Mouse (Mus musculus): Measurements from ENCODE around the gene Ptprj. TPM values are rescaled to one million over a fixed set of nuclear protein-coding genes. Genes with fewer than 3 reads are reported as not detected.
A peak's percentile ranks its signal among the peaks of the same experiment; 100 is the strongest.

The Ptprj gene
- polyA plus RNA-seq, 1 experiment from 2014 or later = 7.9 TPM

- H3K27me3 ChIP-seq (ENCODE audit: control insufficient read depth, insufficient read depth, low read length) = no peaks in the 10 kb centered on the region
- DNase-seq (ENCODE audit: low spot score) (no peak), ATAC-seq (ENCODE audit: low FRiP score) (no peak)
- H3K4me3 ChIP-seq (replicated peaks; ENCODE audit: low read length) = no peak overlapping the region
- H3K9me3 ChIP-seq (ENCODE audit: control insufficient read depth, low read length) = no peaks in the 10 kb centered on the region
- no peak overlapping the region for H3K4me2 ChIP-seq (replicated peaks)
- peak overlapping the region; percentile 29 for H3K27ac ChIP-seq
- no peak overlapping the region for H3K9ac ChIP-seq
- WGBS = 82% methylated on average over 14 of the region's 14 CpGs
- no peaks in the 10 kb centered on the region for H3K36me3 ChIP-seq (replicated peaks; ENCODE audit: control insufficient read depth, insufficient read depth)
- H3K4me1 ChIP-seq (replicated peaks; ENCODE audit: control insufficient read depth, insufficient read depth, low read length) = peaks cover 25% of the 10 kb centered on the region
These were observed 54.6 kb downstream of the Ptprj start for GRCm38 (mm10) chr2:90525807-90526206.

DNA sequence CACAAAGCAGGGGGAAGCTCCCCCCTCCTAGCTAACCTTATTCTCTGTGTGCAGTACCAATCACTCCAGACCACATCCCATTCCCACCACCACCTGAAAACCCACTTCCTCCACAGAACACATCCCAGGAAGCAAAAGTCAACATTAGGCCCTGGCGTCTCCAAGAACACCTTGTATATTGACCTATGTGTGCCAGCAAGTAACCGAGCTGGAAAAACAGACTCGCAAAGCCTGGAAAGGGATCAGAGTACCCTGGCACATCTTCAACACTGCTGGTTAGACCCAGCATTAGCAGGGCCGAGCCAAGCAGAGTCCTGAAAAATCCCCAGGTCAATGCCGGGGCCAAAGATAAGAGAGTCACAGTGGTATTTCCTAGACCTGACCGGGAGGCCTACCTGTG lies 58.0 kb downstream of the Ptprj start:
- H3K27me3 ChIP-seq (ENCODE audit: control insufficient read depth, insufficient read depth, low read length) = no peaks in the 10 kb centered on the region
- ATAC-seq (ENCODE audit: low FRiP score) (no peak), DNase-seq (ENCODE audit: low spot score) (no peak)
- H3K36me3 ChIP-seq (replicated peaks; ENCODE audit: control insufficient read depth, insufficient read depth) = no peaks in the 10 kb centered on the region
- no peak overlapping the region for H3K4me3 ChIP-seq (replicated peaks; ENCODE audit: low read length)
- no peak overlapping the region for H3K27ac ChIP-seq
- no peak overlapping the region for H3K9ac ChIP-seq
- H3K4me2 ChIP-seq (replicated peaks) = no peak overlapping the region
- H3K4me1 ChIP-seq (replicated peaks; ENCODE audit: control insufficient read depth, insufficient read depth, low read length) = peaks cover 24% of the 10 kb centered on the region
- no peaks in the 10 kb centered on the region for H3K9me3 ChIP-seq (ENCODE audit: control insufficient read depth, low read length)
- 90% methylated on average over 6 of the region's 6 CpGs for WGBS

GRCm38 (mm10) chr2:90521909-90522308 lies 58.5 kb downstream of the Ptprj start:
- H3K27ac ChIP-seq = no peak overlapping the region
- H3K4me1 ChIP-seq (replicated peaks; ENCODE audit: control insufficient read depth, insufficient read depth, low read length) = peaks cover 19% of the 10 kb centered on the region
- H3K4me2 ChIP-seq (replicated peaks) = no peak overlapping the region
- DNase-seq (ENCODE audit: low spot score) = no peak
- ATAC-seq (ENCODE audit: low FRiP score) = no peak
- H3K9me3 ChIP-seq (ENCODE audit: control insufficient read depth, low read length) = no peaks in the 10 kb centered on the region
- H3K9ac ChIP-seq = no peak overlapping the region
- WGBS = 91% methylated on average over 1 of the region's 1 CpGs
- no peaks in the 10 kb centered on the region for H3K27me3 ChIP-seq (ENCODE audit: control insufficient read depth, insufficient read depth, low read length)
- no peak overlapping the region for H3K4me3 ChIP-seq (replicated peaks; ENCODE audit: low read length)
- H3K36me3 ChIP-seq (replicated peaks; ENCODE audit: control insufficient read depth, insufficient read depth) = no peaks in the 10 kb centered on the region

GRCm38 (mm10) chr2:90518296-90518695 lies 62.2 kb downstream of the Ptprj start:
- H3K9me3 ChIP-seq (ENCODE audit: control insufficient read depth, low read length) = no peaks in the 10 kb centered on the region
- DNase-seq (ENCODE audit: low spot score) (no peak), ATAC-seq (ENCODE audit: low FRiP score) (no peak)
- H3K36me3 ChIP-seq (replicated peaks; ENCODE audit: control insufficient read depth, insufficient read depth) = no peaks in the 10 kb centered on the region
- H3K9ac ChIP-seq = no peak overlapping the region
- H3K27me3 ChIP-seq (ENCODE audit: control insufficient read depth, insufficient read depth, low read length) = no peaks in the 10 kb centered on the region
- H3K4me2 ChIP-seq (replicated peaks) = no peak overlapping the region
- WGBS = 95% methylated on average over 6 of the region's 6 CpGs
- H3K4me3 ChIP-seq (replicated peaks; ENCODE audit: low read length) = no peak overlapping the region
- H3K27ac ChIP-seq = no peak overlapping the region
- no peaks in the 10 kb centered on the region for H3K4me1 ChIP-seq (replicated peaks; ENCODE audit: control insufficient read depth, insufficient read depth, low read length)

DNA sequence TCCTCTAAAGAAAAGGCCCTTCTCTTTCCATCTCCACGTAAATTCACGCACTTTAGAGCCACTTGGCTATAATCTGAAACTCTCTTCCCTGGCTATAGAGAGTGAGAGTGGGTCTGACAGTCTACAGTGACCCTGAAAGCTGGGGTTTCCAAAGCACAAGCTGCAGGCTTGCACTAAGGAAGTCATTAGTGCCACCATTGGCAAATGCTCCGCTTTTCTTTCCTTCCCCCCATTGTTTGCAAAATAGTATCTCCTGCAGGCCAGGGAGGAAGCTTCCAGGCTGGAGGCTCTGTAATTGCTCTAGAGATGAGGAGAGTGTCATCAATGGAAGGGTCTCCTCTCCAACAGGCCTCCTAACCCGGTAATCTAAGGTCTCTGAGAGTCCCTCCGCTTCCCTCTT lies 65.5 kb downstream of the Ptprj start:
- no peaks in the 10 kb centered on the region for H3K27me3 ChIP-seq (ENCODE audit: control insufficient read depth, insufficient read depth, low read length)
- WGBS = 81% methylated on average over 5 of the region's 5 CpGs
- H3K9me3 ChIP-seq (ENCODE audit: control insufficient read depth, low read length) = no peaks in the 10 kb centered on the region
- H3K36me3 ChIP-seq (replicated peaks; ENCODE audit: control insufficient read depth, insufficient read depth) = no peaks in the 10 kb centered on the region
- no peak overlapping the region for H3K4me3 ChIP-seq (replicated peaks; ENCODE audit: low read length)
- DNase-seq (ENCODE audit: low spot score) (no peak), ATAC-seq (ENCODE audit: low FRiP score) (no peak)
- H3K4me1 ChIP-seq (replicated peaks; ENCODE audit: control insufficient read depth, insufficient read depth, low read length) = no peaks in the 10 kb centered on the region
- no peak overlapping the region for H3K27ac ChIP-seq
- no peak overlapping the region for H3K4me2 ChIP-seq (replicated peaks)
- no peak overlapping the region for H3K9ac ChIP-seq

DNA sequence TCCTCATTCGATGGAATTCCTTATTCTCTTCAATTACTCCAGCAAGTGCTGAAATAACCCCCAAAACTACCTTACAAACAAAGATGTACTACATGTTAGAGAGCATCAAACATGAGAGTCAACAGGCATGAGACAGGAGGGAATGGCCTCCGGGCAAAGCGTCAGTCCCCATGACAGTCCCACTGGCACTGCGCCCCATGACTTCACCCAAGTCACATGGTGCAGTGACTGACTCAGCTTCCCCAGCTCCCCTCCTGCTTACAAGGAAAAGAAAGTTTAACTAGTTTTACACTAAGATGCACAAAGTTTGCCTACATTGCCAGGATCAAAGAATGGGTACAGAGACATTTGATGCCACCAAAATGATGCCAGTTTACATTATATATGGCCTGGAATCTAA lies 71.2 kb downstream of the Ptprj start:
- no peak overlapping the region for H3K9ac ChIP-seq

GRCm38 (mm10) chr2:90506143-90506542 lies 74.3 kb downstream of the Ptprj start:
- H3K4me3 ChIP-seq (replicated peaks; ENCODE audit: low read length) = no peak overlapping the region
- H3K27ac ChIP-seq = no peak overlapping the region
- ATAC-seq (ENCODE audit: low FRiP score) = peak; percentile 55; the same call in 1 of the 2 replicates
- DNase-seq (ENCODE audit: low spot score) = no peak
- WGBS = 75% methylated on average over 3 of the region's 3 CpGs
- H3K9ac ChIP-seq = no peak overlapping the region
- no peaks in the 10 kb centered on the region for H3K36me3 ChIP-seq (replicated peaks; ENCODE audit: control insufficient read depth, insufficient read depth)
- H3K27me3 ChIP-seq (ENCODE audit: control insufficient read depth, insufficient read depth, low read length) = no peaks in the 10 kb centered on the region
- no peak overlapping the region for H3K4me2 ChIP-seq (replicated peaks)
- 0 out of 2 replicates have a peak, but pooled peaks cover 7% of the 10 kb centered on the region for H3K4me1 ChIP-seq (replicated peaks; ENCODE audit: control insufficient read depth, insufficient read depth, low read length)
- H3K9me3 ChIP-seq (ENCODE audit: control insufficient read depth, low read length) = no peaks in the 10 kb centered on the region

More for the DNA sequence above, 71.2 kb downstream of the Ptprj start:
- no peaks in the 10 kb centered on the region for H3K9me3 ChIP-seq (ENCODE audit: control insufficient read depth, low read length)
- no peaks in the 10 kb centered on the region for H3K27me3 ChIP-seq (ENCODE audit: control insufficient read depth, insufficient read depth, low read length)
- ATAC-seq (ENCODE audit: low FRiP score) (no peak), DNase-seq (ENCODE audit: low spot score) (no peak)
- H3K36me3 ChIP-seq (replicated peaks; ENCODE audit: control insufficient read depth, insufficient read depth) = no peaks in the 10 kb centered on the region
- H3K4me3 ChIP-seq (replicated peaks; ENCODE audit: low read length) = no peak overlapping the region
- H3K4me1 ChIP-seq (replicated peaks; ENCODE audit: control insufficient read depth, insufficient read depth, low read length) = 0 out of 2 replicates have a peak, but pooled peaks cover 7% of the 10 kb centered on the region
- no peak overlapping the region for H3K27ac ChIP-seq
- WGBS = 90% methylated on average over 4 of the region's 4 CpGs
- no peak overlapping the region for H3K4me2 ChIP-seq (replicated peaks)

DNA sequence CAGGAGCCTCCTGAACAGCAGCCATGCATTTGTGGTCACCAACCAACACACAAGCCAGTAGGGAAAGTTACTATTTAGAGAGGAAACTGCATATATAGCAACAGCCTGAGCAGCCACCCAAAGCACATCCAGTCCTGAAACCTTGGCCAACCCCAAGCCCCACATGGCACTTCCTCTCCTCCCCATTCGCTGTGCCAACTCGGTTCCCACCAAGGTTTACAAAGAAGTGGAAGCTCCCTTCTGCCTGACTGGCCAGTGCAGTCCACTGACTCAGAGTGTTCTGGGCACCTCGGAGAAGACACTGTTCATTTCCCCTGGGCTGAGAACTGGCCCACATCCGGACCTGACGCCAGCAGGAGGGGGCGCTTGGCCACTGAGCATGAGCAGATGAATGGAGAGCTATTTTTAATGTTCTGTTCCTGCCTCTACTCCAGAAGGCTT lies 75.7 kb downstream of the Ptprj start:
- WGBS = 85% methylated on average over 6 of the region's 6 CpGs

DNA sequence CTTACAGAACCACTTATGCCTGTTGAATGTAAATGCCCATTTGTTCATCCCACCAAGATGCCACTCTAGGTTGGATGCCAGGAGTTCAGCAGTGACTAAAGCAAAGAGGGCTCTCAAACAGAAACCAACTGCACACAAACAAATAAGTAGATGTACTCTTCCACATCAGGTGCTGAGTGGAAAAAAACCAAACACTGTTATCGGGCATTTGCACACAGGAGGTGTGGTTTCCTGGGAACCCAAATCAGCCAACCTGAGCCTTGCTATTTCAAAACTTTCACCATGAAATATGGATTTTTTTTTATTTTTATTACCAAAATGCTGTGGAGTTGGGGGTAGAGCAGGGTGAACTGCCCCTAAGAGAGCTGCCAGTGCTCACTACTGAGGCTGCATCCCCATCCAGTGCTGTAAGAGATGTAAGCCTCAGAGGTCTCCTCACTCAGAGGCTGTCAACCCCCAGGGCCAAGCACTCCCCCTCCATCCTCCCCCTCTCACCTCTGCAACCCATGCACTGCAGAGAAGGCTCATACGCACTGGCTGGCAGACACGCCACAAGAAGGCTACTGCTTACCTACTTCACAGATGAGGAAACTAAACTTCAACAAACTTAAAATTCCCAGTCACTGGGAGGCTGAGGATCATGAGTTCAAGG lies 77.1 kb downstream of the Ptprj start:
- H3K4me3 ChIP-seq (replicated peaks; ENCODE audit: low read length) = no peak overlapping the region
- no peaks in the 10 kb centered on the region for H3K36me3 ChIP-seq (replicated peaks; ENCODE audit: control insufficient read depth, insufficient read depth)
- no peaks in the 10 kb centered on the region for H3K27me3 ChIP-seq (ENCODE audit: control insufficient read depth, insufficient read depth, low read length)
- no peak overlapping the region for H3K9ac ChIP-seq
- no peaks in the 10 kb centered on the region for H3K9me3 ChIP-seq (ENCODE audit: control insufficient read depth, low read length)
- DNase-seq (ENCODE audit: low spot score) (no peak), ATAC-seq (ENCODE audit: low FRiP score) (no peak)
- 91% methylated on average over 3 of the region's 3 CpGs for WGBS
- no peak overlapping the region for H3K4me2 ChIP-seq (replicated peaks)
- H3K27ac ChIP-seq = no peak overlapping the region
- peaks cover 7% of the 10 kb centered on the region; the same call in 1 of the 2 replicates for H3K4me1 ChIP-seq (replicated peaks; ENCODE audit: control insufficient read depth, insufficient read depth, low read length)

More for the DNA sequence above, 75.7 kb downstream of the Ptprj start:
- no peak overlapping the region for H3K4me2 ChIP-seq (replicated peaks)
- no peaks in the 10 kb centered on the region for H3K9me3 ChIP-seq (ENCODE audit: control insufficient read depth, low read length)
- no peaks in the 10 kb centered on the region for H3K27me3 ChIP-seq (ENCODE audit: control insufficient read depth, insufficient read depth, low read length)
- H3K36me3 ChIP-seq (replicated peaks; ENCODE audit: control insufficient read depth, insufficient read depth) = no peaks in the 10 kb centered on the region
- ATAC-seq (ENCODE audit: low FRiP score) (no peak), DNase-seq (ENCODE audit: low spot score) (no peak)
- no peak overlapping the region for H3K27ac ChIP-seq
- H3K4me1 ChIP-seq (replicated peaks; ENCODE audit: control insufficient read depth, insufficient read depth, low read length) = 0 out of 2 replicates have a peak, but pooled peaks cover 7% of the 10 kb centered on the region
- H3K9ac ChIP-seq = no peak overlapping the region
- no peak overlapping the region for H3K4me3 ChIP-seq (replicated peaks; ENCODE audit: low read length)

GRCm38 (mm10) chr2:90502738-90503137 lies 77.7 kb downstream of the Ptprj start:
- H3K27ac ChIP-seq = no peak overlapping the region
- ATAC-seq (ENCODE audit: low FRiP score) (no peak), DNase-seq (ENCODE audit: low spot score) (no peak)
- no peaks in the 10 kb centered on the region for H3K27me3 ChIP-seq (ENCODE audit: control insufficient read depth, insufficient read depth, low read length)
- H3K4me1 ChIP-seq (replicated peaks; ENCODE audit: control insufficient read depth, insufficient read depth, low read length) = peaks cover 7% of the 10 kb centered on the region; the same call in 1 of the 2 replicates
- no peak overlapping the region for H3K4me3 ChIP-seq (replicated peaks; ENCODE audit: low read length)
- no peak overlapping the region for H3K4me2 ChIP-seq (replicated peaks)
- H3K36me3 ChIP-seq (replicated peaks; ENCODE audit: control insufficient read depth, insufficient read depth) = no peaks in the 10 kb centered on the region
- no peaks in the 10 kb centered on the region for H3K9me3 ChIP-seq (ENCODE audit: control insufficient read depth, low read length)
- no peak overlapping the region for H3K9ac ChIP-seq

Measured in hindbrain, embryonic 14.5 days (tissue).